Mouse (Mus musculus) small intestine, adult 2 months (tissue): Measurements from ENCODE around the gene Gm11541.

Source experiments
- CTCF ChIP-seq: fragments of 200-500 bp; IDR thresholded peaks from 2 replicates; pipeline ENCODE4 v1.5.1; 2012; ENCODE audit warnings: low read depth, mild to moderate bottlenecking, control low read depth, inconsistent platforms, low read length, moderate library complexity, mixed read lengths; ENCODE audit not compliant: insufficient replicate concordance, insufficient read length; ENCODE audit errors: extremely low read depth
- POLR2A ChIP-seq: fragments of 200-500 bp; IDR thresholded peaks from 2 replicates; pipeline ENCODE4 v1.6.1; 2012; ENCODE audit warnings: low read depth, mild to moderate bottlenecking, control low read depth, inconsistent platforms, low read length, moderate library complexity

GRCm38 (mm10) chr11:94702216-94702610, 2.1 kb downstream of the Gm11541 start:
- TF ChIP-seq CTCF (no peak), POLR2A (no peak)
